Mouse (Mus musculus): Measurements from ENCODE around the gene Pus7l. TPM values are rescaled to one million over a fixed set of nuclear protein-coding genes. Genes with fewer than 3 reads are reported as not detected.

The Pus7l gene
- polyA plus RNA-seq, 1 experiment from 2014 or later: 9.7 TPM

DNA sequence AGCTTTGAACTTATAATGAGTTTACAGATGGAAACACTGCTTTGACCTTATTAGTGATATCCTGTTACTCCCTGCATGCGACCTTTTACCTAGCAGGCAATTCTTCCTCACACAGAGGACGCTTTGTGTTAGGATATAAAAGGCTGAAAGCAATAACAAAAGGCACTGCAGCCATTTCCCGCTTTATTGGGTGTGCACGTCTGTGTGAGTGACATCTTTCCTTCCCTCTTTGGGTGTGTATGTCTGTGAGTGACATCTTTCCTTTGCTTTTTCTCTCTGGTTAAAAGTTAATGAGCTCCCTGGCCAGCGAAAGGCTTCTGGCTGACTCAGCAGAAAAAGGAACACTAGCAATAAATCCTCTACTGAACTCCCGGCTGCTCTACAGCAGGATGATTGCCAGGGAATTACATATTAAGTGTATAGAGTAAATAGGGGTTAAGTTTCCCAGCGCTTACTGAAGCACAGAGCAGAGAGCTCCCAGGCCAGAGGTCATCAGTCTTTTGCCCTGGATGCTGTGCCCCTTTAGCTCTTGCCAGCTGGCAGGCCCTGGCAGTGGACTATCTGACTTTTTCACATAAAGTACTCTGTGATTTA, 38.8 kb upstream of the Pus7l start:
- Histone ChIP-seq H3K9me3 (ENCODE audit: control insufficient read depth, low read length) (no peaks in the 10 kb centered on the region), H3K4me3 (ENCODE audit: low read depth, low read length) (no peak overlapping the region), H3K4me1 (replicated peaks; ENCODE audit: control insufficient read depth, insufficient read depth, low read length) (no peaks in the 10 kb centered on the region), H3K27me3 (ENCODE audit: control insufficient read depth, insufficient read depth, low read length) (no peaks in the 10 kb centered on the region), H3K9ac (ENCODE audit: low read length) (no peak overlapping the region), H3K4me2 (ENCODE audit: low read depth, low read length, severe bottlenecking) (no peak overlapping the region), H3K27ac (ENCODE audit: low read depth, low read length) (no peak overlapping the region), H3K36me3 (ENCODE audit: control insufficient read depth, insufficient read depth, low read length) (peaks cover 5% of the 10 kb centered on the region; the same call in 1 of the 2 replicates)
- no peak for ATAC-seq (replicated peaks; ENCODE audit: low FRiP score)
- DNase-seq (ENCODE audit: low spot score): no peak
- 46% methylated on average over 7 of the region's 7 CpGs for WGBS

DNA sequence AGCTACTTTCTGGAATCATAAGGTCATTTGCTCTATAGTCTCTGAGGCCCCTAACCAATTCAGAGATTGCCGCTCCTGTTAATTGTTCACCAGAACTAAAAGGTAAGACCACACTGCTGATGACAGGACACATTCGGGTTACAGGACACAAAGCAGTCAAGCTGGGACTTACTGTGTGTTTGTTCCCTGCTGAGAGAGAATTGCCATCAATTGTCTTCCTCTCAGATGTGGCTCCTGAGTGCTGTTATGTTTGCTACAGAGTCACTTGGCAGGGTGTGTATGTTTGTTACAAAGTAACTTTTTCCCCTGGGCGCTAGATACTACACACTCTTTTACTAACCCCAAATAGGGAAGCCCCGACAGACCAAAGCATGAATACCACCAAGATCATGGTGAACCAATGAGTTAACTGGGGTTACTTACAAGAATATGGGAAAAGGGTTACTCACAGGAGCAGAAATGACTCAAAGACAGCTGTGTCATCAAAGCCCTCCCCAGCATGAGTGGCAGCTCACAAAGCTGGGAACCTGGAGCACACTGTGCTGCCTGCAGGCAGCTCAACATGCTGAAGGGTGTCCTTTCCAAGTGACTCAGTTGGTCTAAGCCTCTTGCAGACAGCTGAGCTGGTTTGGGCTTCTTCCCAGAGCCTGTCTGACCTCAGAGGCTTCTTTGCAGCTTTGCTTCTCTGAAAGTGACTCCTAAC, 31.4 kb upstream of the Pus7l start:
- no peak for ATAC-seq (replicated peaks; ENCODE audit: low FRiP score)
- H3K4me2 ChIP-seq (ENCODE audit: low read depth, low read length, severe bottlenecking): no peak overlapping the region
- WGBS: 74% methylated on average over 4 of the region's 4 CpGs

DNA sequence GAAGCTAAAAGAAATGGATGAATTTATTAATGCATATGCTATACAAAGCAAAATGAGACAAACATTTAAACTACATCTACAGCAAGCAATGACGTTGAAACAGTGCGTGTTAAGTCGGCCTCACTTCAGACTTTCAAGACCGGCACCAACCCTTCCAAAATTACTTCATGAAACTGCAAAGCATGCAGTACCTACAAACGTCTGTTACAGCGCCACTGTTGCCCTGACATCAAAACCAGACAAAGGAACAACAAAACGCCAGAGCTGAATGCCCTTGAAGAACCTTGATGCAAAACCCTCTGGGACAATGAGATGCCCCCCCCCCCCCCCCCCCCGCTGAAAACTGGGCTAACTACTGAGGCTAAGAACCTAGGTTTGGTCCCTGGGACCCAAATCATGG, 29.4 kb upstream of the Pus7l start:
- Histone ChIP-seq H3K4me3 (ENCODE audit: low read depth, low read length) (no peak overlapping the region), H3K4me2 (ENCODE audit: low read depth, low read length, severe bottlenecking) (no peak overlapping the region), H3K9ac (ENCODE audit: low read length) (no peak overlapping the region), H3K27ac (ENCODE audit: low read depth, low read length) (no peak overlapping the region), H3K9me3 (ENCODE audit: control insufficient read depth, low read length) (no peaks in the 10 kb centered on the region), H3K4me1 (replicated peaks; ENCODE audit: control insufficient read depth, insufficient read depth, low read length) (no peaks in the 10 kb centered on the region), H3K27me3 (ENCODE audit: control insufficient read depth, insufficient read depth, low read length) (no peaks in the 10 kb centered on the region), H3K36me3 (ENCODE audit: control insufficient read depth, insufficient read depth, low read length) (no peaks in the 10 kb centered on the region)
- ATAC-seq (replicated peaks; ENCODE audit: low FRiP score): no peak
- no peak for DNase-seq (ENCODE audit: low spot score)
- WGBS: 70% methylated on average over 8 of the region's 8 CpGs

More for the DNA sequence above, 31.4 kb upstream of the Pus7l start:
- H3K4me3 ChIP-seq (ENCODE audit: low read depth, low read length): no peak overlapping the region
- H3K9ac ChIP-seq (ENCODE audit: low read length): no peak overlapping the region
- H3K27ac ChIP-seq (ENCODE audit: low read depth, low read length): no peak overlapping the region
- no peaks in the 10 kb centered on the region for H3K9me3 ChIP-seq (ENCODE audit: control insufficient read depth, low read length)
- no peaks in the 10 kb centered on the region for H3K4me1 ChIP-seq (replicated peaks; ENCODE audit: control insufficient read depth, insufficient read depth, low read length)
- no peaks in the 10 kb centered on the region for H3K27me3 ChIP-seq (ENCODE audit: control insufficient read depth, insufficient read depth, low read length)
- DNase-seq (ENCODE audit: low spot score): no peak
- no peaks in the 10 kb centered on the region; the same call in 1 of the 2 replicates for H3K36me3 ChIP-seq (ENCODE audit: control insufficient read depth, insufficient read depth, low read length)

DNA sequence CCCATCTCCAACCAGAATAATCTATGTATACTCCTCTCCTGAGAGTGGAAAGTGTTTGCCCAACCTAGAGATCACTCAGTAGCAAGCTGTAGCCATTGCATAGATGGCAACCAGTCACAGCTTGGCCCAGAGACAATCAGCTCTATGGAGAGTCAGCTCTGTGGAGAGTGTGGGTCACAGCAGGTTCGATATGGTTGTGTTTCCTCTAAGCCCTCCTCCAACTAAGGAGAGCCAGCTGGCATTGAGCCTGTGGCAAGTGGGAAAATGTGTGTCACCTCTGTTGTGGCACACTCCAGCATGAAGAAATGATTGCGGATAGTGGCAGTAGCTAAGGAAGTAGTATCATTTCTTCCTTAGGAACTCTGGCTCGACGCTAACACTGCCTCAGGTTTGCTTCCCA, 28.2 kb upstream of the Pus7l start:
- no peak overlapping the region for H3K9ac ChIP-seq (ENCODE audit: low read length)
- H3K4me2 ChIP-seq (ENCODE audit: low read depth, low read length, severe bottlenecking): no peak overlapping the region
- no peaks in the 10 kb centered on the region for H3K4me1 ChIP-seq (replicated peaks; ENCODE audit: control insufficient read depth, insufficient read depth, low read length)
- DNase-seq (ENCODE audit: low spot score) (no peak), ATAC-seq (replicated peaks; ENCODE audit: low FRiP score) (no peak)
- 91% methylated on average over 4 of the region's 4 CpGs for WGBS
- no peaks in the 10 kb centered on the region for H3K27me3 ChIP-seq (ENCODE audit: control insufficient read depth, insufficient read depth, low read length)
- no peak overlapping the region for H3K4me3 ChIP-seq (ENCODE audit: low read depth, low read length)
- H3K36me3 ChIP-seq (ENCODE audit: control insufficient read depth, insufficient read depth, low read length): no peaks in the 10 kb centered on the region
- H3K9me3 ChIP-seq (ENCODE audit: control insufficient read depth, low read length): no peaks in the 10 kb centered on the region
- H3K27ac ChIP-seq (ENCODE audit: low read depth, low read length): no peak overlapping the region

DNA sequence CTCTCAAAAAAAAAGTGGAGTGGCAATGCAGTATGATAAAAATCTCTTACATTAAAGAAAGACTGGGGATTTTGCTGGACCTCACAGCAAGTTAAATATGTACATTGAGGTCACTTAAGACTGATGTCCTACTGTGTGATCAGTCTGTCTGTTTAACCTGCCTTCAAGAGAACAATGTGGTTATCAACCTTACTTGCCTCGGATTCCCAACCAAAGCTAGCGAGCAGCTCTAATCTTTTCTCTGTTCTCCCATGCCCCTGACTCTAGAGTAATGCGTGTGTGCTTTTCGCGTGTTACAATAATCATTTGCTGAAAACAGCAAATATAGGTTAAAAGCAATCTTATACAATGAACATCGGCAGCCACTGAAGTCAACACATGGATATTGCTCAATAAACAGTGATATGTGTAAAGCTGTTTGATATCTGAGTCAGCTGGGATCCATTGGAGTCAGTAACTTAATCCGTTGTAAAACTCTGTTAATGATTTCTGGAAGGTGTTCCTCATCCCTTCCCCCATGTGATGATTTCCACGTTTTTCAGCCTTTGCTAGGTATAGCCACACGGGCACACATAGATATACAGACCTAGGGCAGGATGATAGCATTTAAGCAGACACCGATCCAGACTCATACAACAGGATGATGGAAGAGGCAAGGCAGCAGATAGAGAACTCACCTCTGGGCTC, 25.3 kb upstream of the Pus7l start:
- H3K27me3 ChIP-seq (ENCODE audit: control insufficient read depth, insufficient read depth, low read length): no peaks in the 10 kb centered on the region

DNA sequence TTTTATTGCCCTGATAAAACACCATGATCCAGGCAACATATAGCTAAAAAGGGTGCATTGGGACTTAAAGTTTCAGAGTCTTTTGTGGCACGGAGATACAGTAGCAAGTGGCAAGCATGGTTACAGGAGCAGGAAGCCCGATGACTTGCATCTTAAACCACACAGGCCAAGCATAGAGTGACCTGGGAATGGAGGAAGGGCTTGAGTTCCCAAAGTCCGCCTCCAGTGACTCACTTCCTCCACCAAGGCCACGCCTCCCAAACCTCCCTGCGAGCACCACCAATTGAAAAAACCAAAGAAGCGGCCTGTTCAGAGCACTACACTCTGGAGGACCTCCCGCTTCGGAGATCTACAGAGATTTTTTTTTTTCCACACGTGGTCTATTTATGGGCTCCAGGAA, 22.5 kb upstream of the Pus7l start:
- 91% methylated on average over 9 of the region's 9 CpGs for WGBS
- H3K36me3 ChIP-seq (ENCODE audit: control insufficient read depth, insufficient read depth, low read length): no peaks in the 10 kb centered on the region
- no peak overlapping the region for H3K4me3 ChIP-seq (ENCODE audit: low read depth, low read length)
- no peaks in the 10 kb centered on the region for H3K4me1 ChIP-seq (replicated peaks; ENCODE audit: control insufficient read depth, insufficient read depth, low read length)
- ATAC-seq (replicated peaks; ENCODE audit: low FRiP score) (no peak), DNase-seq (ENCODE audit: low spot score) (no peak)
- H3K9me3 ChIP-seq (ENCODE audit: control insufficient read depth, low read length): no peaks in the 10 kb centered on the region
- no peaks in the 10 kb centered on the region for H3K27me3 ChIP-seq (ENCODE audit: control insufficient read depth, insufficient read depth, low read length)
- no peak overlapping the region for H3K9ac ChIP-seq (ENCODE audit: low read length)
- no peak overlapping the region for H3K27ac ChIP-seq (ENCODE audit: low read depth, low read length)
- no peak overlapping the region for H3K4me2 ChIP-seq (ENCODE audit: low read depth, low read length, severe bottlenecking)

More for the DNA sequence above, 25.3 kb upstream of the Pus7l start:
- Histone ChIP-seq H3K36me3 (ENCODE audit: control insufficient read depth, insufficient read depth, low read length) (no peaks in the 10 kb centered on the region), H3K27ac (ENCODE audit: low read depth, low read length) (no peak overlapping the region), H3K4me3 (ENCODE audit: low read depth, low read length) (no peak overlapping the region), H3K9ac (ENCODE audit: low read length) (no peak overlapping the region), H3K4me2 (ENCODE audit: low read depth, low read length, severe bottlenecking) (no peak overlapping the region), H3K4me1 (replicated peaks; ENCODE audit: control insufficient read depth, insufficient read depth, low read length) (no peaks in the 10 kb centered on the region), H3K9me3 (ENCODE audit: control insufficient read depth, low read length) (no peaks in the 10 kb centered on the region)
- 92% methylated on average over 10 of the region's 10 CpGs for WGBS
- ATAC-seq (replicated peaks; ENCODE audit: low FRiP score) (no peak), DNase-seq (ENCODE audit: low spot score) (no peak)

DNA sequence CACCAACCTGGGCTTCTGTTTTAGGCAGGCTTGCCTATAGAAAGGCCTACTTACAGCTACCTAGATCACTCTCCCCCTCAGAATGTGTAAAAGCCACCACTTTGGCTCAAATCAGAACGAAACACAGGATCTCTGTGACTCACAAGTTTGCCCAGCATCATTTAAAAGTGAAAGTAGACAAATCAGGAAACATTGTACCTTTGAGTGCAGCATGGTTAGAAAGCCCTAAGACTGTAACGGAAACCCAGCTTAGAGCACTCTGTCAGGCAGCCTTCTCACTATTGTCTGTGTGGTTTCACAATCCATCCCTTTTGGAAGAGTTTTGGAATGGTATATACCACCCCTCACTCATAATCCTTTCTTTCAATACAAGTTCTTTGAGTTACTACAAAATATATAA, 21.6 kb upstream of the Pus7l start:
- 80% methylated on average over 2 of the region's 2 CpGs for WGBS
- ATAC-seq (replicated peaks; ENCODE audit: low FRiP score): no peak

DNA sequence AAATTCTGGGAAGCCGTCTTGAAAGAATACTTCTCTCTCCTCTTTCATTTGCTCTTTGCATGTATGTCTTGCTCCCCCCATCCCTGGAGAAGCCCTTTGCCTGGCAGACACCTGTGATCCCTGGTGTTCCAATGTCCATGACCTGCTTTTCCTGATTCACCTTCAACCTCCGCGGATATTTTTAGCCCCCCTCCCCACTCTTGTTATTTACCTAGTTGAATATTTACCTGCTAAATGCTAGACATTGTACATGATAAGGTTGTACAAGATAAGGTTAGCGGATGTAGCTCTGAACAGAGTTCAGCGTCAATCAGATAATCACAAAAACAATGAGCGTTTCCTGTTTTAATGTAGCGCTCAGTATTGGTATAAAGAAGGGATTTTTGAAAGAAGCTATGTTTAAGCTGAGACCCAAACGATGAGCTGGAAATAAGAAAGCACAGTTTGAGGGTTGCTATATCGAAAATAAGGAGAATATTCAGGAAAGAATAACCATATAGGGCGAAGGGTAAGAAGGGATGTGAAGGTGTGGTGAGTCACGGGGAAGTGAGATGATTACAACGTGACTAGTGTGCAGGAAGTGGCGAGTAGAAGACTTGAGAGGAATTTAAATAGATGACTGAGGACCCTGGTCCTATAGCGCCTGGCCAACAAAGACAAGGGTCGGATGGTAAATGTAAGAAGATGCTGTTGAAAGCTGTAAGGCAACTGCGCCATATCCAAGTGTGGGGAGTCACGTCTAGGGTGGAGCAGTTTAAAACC, 15.7 kb upstream of the Pus7l start:
- ATAC-seq (replicated peaks; ENCODE audit: low FRiP score) (no peak), DNase-seq (ENCODE audit: low spot score) (no peak)
- WGBS: 86% methylated on average over 17 of the region's 17 CpGs
- Histone ChIP-seq H3K4me2 (ENCODE audit: low read depth, low read length, severe bottlenecking) (no peak overlapping the region), H3K27ac (ENCODE audit: low read depth, low read length) (no peak overlapping the region), H3K9me3 (ENCODE audit: control insufficient read depth, low read length) (no peaks in the 10 kb centered on the region), H3K4me3 (ENCODE audit: low read depth, low read length) (no peak overlapping the region), H3K36me3 (ENCODE audit: control insufficient read depth, insufficient read depth, low read length) (no peaks in the 10 kb centered on the region), H3K9ac (ENCODE audit: low read length) (no peak overlapping the region), H3K4me1 (replicated peaks; ENCODE audit: control insufficient read depth, insufficient read depth, low read length) (no peaks in the 10 kb centered on the region), H3K27me3 (ENCODE audit: control insufficient read depth, insufficient read depth, low read length) (no peaks in the 10 kb centered on the region)

More for the DNA sequence above, 21.6 kb upstream of the Pus7l start:
- no peak overlapping the region for H3K4me3 ChIP-seq (ENCODE audit: low read depth, low read length)
- no peaks in the 10 kb centered on the region for H3K9me3 ChIP-seq (ENCODE audit: control insufficient read depth, low read length)
- no peak for DNase-seq (ENCODE audit: low spot score)
- H3K27ac ChIP-seq (ENCODE audit: low read depth, low read length): no peak overlapping the region
- H3K4me2 ChIP-seq (ENCODE audit: low read depth, low read length, severe bottlenecking): no peak overlapping the region
- H3K27me3 ChIP-seq (ENCODE audit: control insufficient read depth, insufficient read depth, low read length): no peaks in the 10 kb centered on the region
- H3K36me3 ChIP-seq (ENCODE audit: control insufficient read depth, insufficient read depth, low read length): no peaks in the 10 kb centered on the region
- H3K9ac ChIP-seq (ENCODE audit: low read length): no peak overlapping the region
- no peaks in the 10 kb centered on the region for H3K4me1 ChIP-seq (replicated peaks; ENCODE audit: control insufficient read depth, insufficient read depth, low read length)
